Mouse (Mus musculus) thymus, postnatal 0 days (tissue): ENCODE measurements around the gene Gm49340. TPM values are rescaled to one million over a fixed set of nuclear protein-coding genes. Genes with fewer than 3 reads are reported as not detected.

Source experiments
- polyA plus RNA-seq: library from polyadenylated mRNA; unstranded; fragments of >200 nt; fragmentation: Nextera tagmentation; extraction: Ambion mirVana; gene quantifications from 2 replicates; pipeline ENCODE4 v1.2.1, GENCODE M21; 2015

The Gm49340 gene
- polyA plus RNA-seq, 1 experiment from 2014 or later = not detected

Other genes starting within 250 kb of the Gm49340 start
- 8.0 and 10.5 TPM in 2 replicates for gene Itgae, start 239.2 kb upstream of the Gm49340 start, polyA plus RNA-seq
- 19.7 and 22.0 TPM in 2 replicates for gene Haspin, start 191.4 kb upstream of the Gm49340 start, polyA plus RNA-seq
- 0.33 and 0.51 TPM in 2 replicates for gene P2rx5, start 169.3 kb upstream of the Gm49340 start, polyA plus RNA-seq
- gene Emc6, start 152.7 kb upstream of the Gm49340 start, polyA plus RNA-seq = 156 and 166 TPM in 2 replicates
- 116 and 119 TPM in 2 replicates for gene Tax1bp3, start 152.7 kb upstream of the Gm49340 start, polyA plus RNA-seq
- 13.2 and 13.9 TPM in 2 replicates for gene Ctns, start 130.7 kb upstream of the Gm49340 start, polyA plus RNA-seq
- gene Shpk, start 130.3 kb upstream of the Gm49340 start, polyA plus RNA-seq = 2.2 and 2.8 TPM in 2 replicates
- gene Trpv1, start 95.4 kb upstream of the Gm49340 start, polyA plus RNA-seq = not detected in 2 replicates
- 0.04 TPM in 2 replicates for gene Trpv3, start 62.4 kb upstream of the Gm49340 start, polyA plus RNA-seq
- gene Aspa, start 145 bp upstream of the Gm49340 start, polyA plus RNA-seq = 0.62 and 0.96 TPM in 2 replicates
- gene Spata22, start within 50 bp of the Gm49340 start, polyA plus RNA-seq = not detected in 2 replicates
- not detected in 2 replicates for gene Olfr20, start 21.0 kb downstream of the Gm49340 start, polyA plus RNA-seq
- gene Olfr376, start 41.5 kb downstream of the Gm49340 start, polyA plus RNA-seq = not detected in 2 replicates
- not detected in 2 replicates for gene Olfr1, start 69.9 kb downstream of the Gm49340 start, polyA plus RNA-seq
- gene Olfr378, start 98.7 kb downstream of the Gm49340 start, polyA plus RNA-seq = not detected in 2 replicates
- gene Olfr380, start 127.8 kb downstream of the Gm49340 start, polyA plus RNA-seq = not detected in 2 replicates
- not detected in 2 replicates for gene Olfr381, start 161.9 kb downstream of the Gm49340 start, polyA plus RNA-seq
- not detected in 2 replicates for gene Olfr382, start 187.5 kb downstream of the Gm49340 start, polyA plus RNA-seq